Mouse (Mus musculus) embryonic facial prominence, embryonic 13.5 days (tissue): ENCODE measurements around the gene Tbc1d16. TPM values are rescaled to one million over a fixed set of nuclear protein-coding genes. Genes with fewer than 3 reads are reported as not detected.
"Not testable (repeated sequence)": the region's sequence is repeated elsewhere in the genome, so short reads cannot be mapped to it uniquely, and the experiment has no call there.

Experiments
- ATAC-seq: fragments of 200-750 bp; cut with Nextera tagmentation; 2 replicates; pipeline ENCODE4 v1.8.0; 2017; ENCODE audit warnings: low read depth; ENCODE audit not compliant: insufficient number of reproducible peaks, insufficient read depth, low FRiP score, low TSS enrichment
- H3K27ac ChIP-seq: fragments of 300-500 bp; sonication (generic); 2 replicates; pipeline ENCODE4 v1.5.1; 2015; ENCODE audit warnings: moderate library complexity, mild to moderate bottlenecking, inconsistent platforms
- H3K27me3 ChIP-seq: fragments of 300-500 bp; sonication (generic); 2 replicates; pipeline ENCODE4 v1.6.1; 2015; ENCODE audit warnings: mild to moderate bottlenecking, inconsistent platforms
- H3K36me3 ChIP-seq: fragments of 300-500 bp; sonication (generic); 2 replicates; pipeline ENCODE4 v1.6.1; 2015; ENCODE audit warnings: mild to moderate bottlenecking, inconsistent platforms
- H3K4me1 ChIP-seq: fragments of 300-500 bp; sonication (generic); 2 replicates; pipeline ENCODE4 v1.6.1; 2015; ENCODE audit warnings: inconsistent platforms
- H3K4me2 ChIP-seq: fragments of 300-500 bp; sonication (generic); 2 replicates; pipeline ENCODE4 v1.6.1; 2015; ENCODE audit warnings: moderate library complexity, mild to moderate bottlenecking, inconsistent platforms
- H3K4me3 ChIP-seq: fragments of 300-500 bp; sonication (generic); 2 replicates; pipeline ENCODE4 v1.5.1; 2015; ENCODE audit warnings: mild to moderate bottlenecking, inconsistent platforms
- H3K9ac ChIP-seq: fragments of 300-500 bp; sonication (generic); 2 replicates; pipeline ENCODE4 v1.6.1; 2015; ENCODE audit warnings: mild to moderate bottlenecking, inconsistent platforms
- H3K9me3 ChIP-seq: fragments of 300-500 bp; sonication (generic); 2 replicates; pipeline ENCODE4 v1.6.1; 2016; ENCODE audit warnings: inconsistent platforms
- WGBS: fragments of 180-500 bp; shearing (Covaris S2); methylation state at CpG from one replicate; pipeline ENCODE4 v1.1.7; 2015; ENCODE audit warnings: mixed read lengths; 5-methylcytosine and 5-hydroxymethylcytosine counted together
- polyA plus RNA-seq: library from polyadenylated mRNA; unstranded; fragments of >200 nt; fragmentation: Nextera tagmentation; extraction: Ambion mirVana; gene quantifications from 2 replicates; pipeline ENCODE4 v1.2.1, GENCODE M21; 2015

Tbc1d16 gene
- polyA plus RNA-seq, 1 experiment from 2014 or later = 24.9 TPM

GRCm38 (mm10) chr11:119258216-119258571, 29.9 kb upstream of the Tbc1d16 start:
- H3K27ac ChIP-seq = no peak overlapping the region
- peak overlapping the region; percentile 47 for H3K9ac ChIP-seq
- H3K4me3 ChIP-seq = peak overlapping the region; percentile 31
- ATAC-seq = no peak
- H3K4me1 ChIP-seq = peaks cover 10% of the 10 kb centered on the region
- H3K9me3 ChIP-seq = no peaks in the 10 kb centered on the region
- no peaks in the 10 kb centered on the region for H3K36me3 ChIP-seq
- 63% methylated on average over 9 of the region's 9 CpGs for WGBS
- no peaks in the 10 kb centered on the region for H3K27me3 ChIP-seq
- peak overlapping the region; percentile 54 for H3K4me2 ChIP-seq

GRCm38 (mm10) chr11:119256557-119256956, 28.3 kb upstream of the Tbc1d16 start:
- H3K9ac ChIP-seq, H3K9me3 ChIP-seq, H3K4me2 ChIP-seq, H3K27ac ChIP-seq, ATAC-seq, H3K27me3 ChIP-seq, H3K36me3 ChIP-seq, H3K4me3 ChIP-seq: not testable (repeated sequence)
- peaks cover 26% of the 10 kb centered on the region for H3K4me1 ChIP-seq
- 88% methylated on average over 5 of the region's 5 CpGs for WGBS

GRCm38 (mm10) chr11:119252854-119253541, 24.7 kb upstream of the Tbc1d16 start:
- peak overlapping the region; percentile 31 for H3K4me3 ChIP-seq
- no peaks in the 10 kb centered on the region for H3K36me3 ChIP-seq
- H3K9ac ChIP-seq = peak overlapping the region; percentile 62
- ATAC-seq = peak; percentile 60; the same call in 1 of the 2 replicates
- H3K27me3 ChIP-seq = no peaks in the 10 kb centered on the region
- H3K4me1 ChIP-seq = peaks cover 33% of the 10 kb centered on the region
- no peak overlapping the region for H3K27ac ChIP-seq
- 8% methylated on average over 22 of the region's 22 CpGs for WGBS
- H3K9me3 ChIP-seq = no peaks in the 10 kb centered on the region
- H3K4me2 ChIP-seq = peak overlapping the region; percentile 62

- Histone ChIP-seq H3K4me2 (no peak overlapping the region), H3K4me3 (no peak overlapping the region), H3K36me3 (no peaks in the 10 kb centered on the region), H3K9me3 (no peaks in the 10 kb centered on the region), H3K27ac (no peak overlapping the region), H3K27me3 (no peaks in the 10 kb centered on the region), H3K4me1 (peaks cover 28% of the 10 kb centered on the region), H3K9ac (no peak overlapping the region)
- ATAC-seq = no peak
- 66% methylated on average over 17 of the region's 17 CpGs for WGBS
Measured at GRCm38 (mm10) chr11:119250998-119251397, 22.7 kb upstream of the Tbc1d16 start.

GRCm38 (mm10) chr11:119249011-119249410, 20.7 kb upstream of the Tbc1d16 start:
- no peak overlapping the region for H3K4me3 ChIP-seq
- H3K4me1 ChIP-seq = peaks cover 28% of the 10 kb centered on the region
- ATAC-seq = no peak
- no peak overlapping the region for H3K27ac ChIP-seq
- WGBS = 24% methylated on average over 6 of the region's 6 CpGs
- no peak overlapping the region for H3K4me2 ChIP-seq
- no peaks in the 10 kb centered on the region for H3K9me3 ChIP-seq
- no peak overlapping the region; the same call in 1 of the 2 replicates for H3K9ac ChIP-seq
- no peaks in the 10 kb centered on the region for H3K27me3 ChIP-seq
- no peaks in the 10 kb centered on the region for H3K36me3 ChIP-seq

- ATAC-seq, H3K9ac ChIP-seq, H3K27me3 ChIP-seq, H3K36me3 ChIP-seq, H3K4me3 ChIP-seq, H3K4me2 ChIP-seq, H3K27ac ChIP-seq, H3K4me1 ChIP-seq, H3K9me3 ChIP-seq: not testable (repeated sequence)
- 90% methylated on average over 6 of the region's 6 CpGs for WGBS
Measured at GRCm38 (mm10) chr11:119245543-119245942, 17.2 kb upstream of the Tbc1d16 start.

GRCm38 (mm10) chr11:119239480-119239879, 11.2 kb upstream of the Tbc1d16 start:
- no peak overlapping the region for H3K4me2 ChIP-seq
- H3K27ac ChIP-seq = no peak overlapping the region
- H3K9ac ChIP-seq = no peak overlapping the region
- 95% methylated on average over 12 of the region's 12 CpGs for WGBS
- H3K4me3 ChIP-seq = no peak overlapping the region
- no peak for ATAC-seq
- H3K9me3 ChIP-seq = no peaks in the 10 kb centered on the region
- no peaks in the 10 kb centered on the region for H3K27me3 ChIP-seq
- H3K4me1 ChIP-seq = peaks cover 12% of the 10 kb centered on the region
- H3K36me3 ChIP-seq = no peaks in the 10 kb centered on the region

- Histone ChIP-seq H3K4me2 (peak overlapping the region; percentile 64), H3K9me3 (no peaks in the 10 kb centered on the region), H3K4me3 (peak overlapping the region; percentile 34), H3K36me3 (no peaks in the 10 kb centered on the region), H3K9ac (0 out of 2 replicates have a peak overlapping the region, but pooled peaks have one; percentile 44), H3K27me3 (no peaks in the 10 kb centered on the region), H3K4me1 (peaks cover 12% of the 10 kb centered on the region), H3K27ac (no peak overlapping the region)
- 0 out of 2 replicates have a peak, but pooled peaks have one; percentile 39 for ATAC-seq
- WGBS = 18% methylated on average over 11 of the region's 11 CpGs
Measured at GRCm38 (mm10) chr11:119238305-119238721, 10.0 kb upstream of the Tbc1d16 start.

GRCm38 (mm10) chr11:119237568-119238304, 9.4 kb upstream of the Tbc1d16 start:
- Histone ChIP-seq H3K9ac (peak overlapping the region; percentile 56), H3K27ac (no peak overlapping the region)
- WGBS = 27% methylated on average over 20 of the region's 20 CpGs

GRCm38 (mm10) chr11:119237007-119237406, 8.7 kb upstream of the Tbc1d16 start:
- Histone ChIP-seq H3K4me2 (no peak overlapping the region), H3K9ac (no peak overlapping the region), H3K4me3 (no peak overlapping the region), H3K4me1 (peaks cover 12% of the 10 kb centered on the region), H3K36me3 (no peaks in the 10 kb centered on the region), H3K27ac (no peak overlapping the region), H3K27me3 (no peaks in the 10 kb centered on the region), H3K9me3 (no peaks in the 10 kb centered on the region)
- no peak for ATAC-seq
- WGBS = 59% methylated on average over 3 of the region's 3 CpGs

More at GRCm38 (mm10) chr11:119237568-119238304, 9.4 kb upstream of the Tbc1d16 start:
- H3K4me2 ChIP-seq = peak overlapping the region; percentile 64
- no peaks in the 10 kb centered on the region for H3K27me3 ChIP-seq
- H3K4me3 ChIP-seq = peak overlapping the region; percentile 34
- peaks cover 12% of the 10 kb centered on the region for H3K4me1 ChIP-seq
- no peaks in the 10 kb centered on the region for H3K36me3 ChIP-seq
- 0 out of 2 replicates have a peak, but pooled peaks have one; percentile 21 for ATAC-seq
- no peaks in the 10 kb centered on the region for H3K9me3 ChIP-seq

- Histone ChIP-seq H3K4me3 (no peak overlapping the region), H3K9me3 (no peaks in the 10 kb centered on the region), H3K4me2 (no peak overlapping the region), H3K36me3 (no peaks in the 10 kb centered on the region), H3K9ac (no peak overlapping the region), H3K27ac (no peak overlapping the region), H3K4me1 (peaks cover 12% of the 10 kb centered on the region), H3K27me3 (no peaks in the 10 kb centered on the region)
- ATAC-seq = no peak
- 39% methylated on average over 8 of the region's 8 CpGs for WGBS
Measured at GRCm38 (mm10) chr11:119236354-119236753, 8.1 kb upstream of the Tbc1d16 start.

GRCm38 (mm10) chr11:119235596-119235995, 7.3 kb upstream of the Tbc1d16 start:
- Histone ChIP-seq H3K4me1 (peaks cover 12% of the 10 kb centered on the region), H3K4me3 (no peak overlapping the region), H3K9me3 (no peaks in the 10 kb centered on the region), H3K4me2 (no peak overlapping the region), H3K27ac (no peak overlapping the region), H3K27me3 (no peaks in the 10 kb centered on the region), H3K9ac (no peak overlapping the region), H3K36me3 (no peaks in the 10 kb centered on the region)
- WGBS = 76% methylated on average over 4 of the region's 4 CpGs
- ATAC-seq = no peak
